Mouse (Mus musculus) thymus, postnatal 10 days (tissue): Measurements from ENCODE around the gene Olfr110.
"Not testable (repeated sequence)": the region's sequence is repeated elsewhere in the genome, so short reads cannot be mapped to it uniquely, and the experiment has no call there.

ENCODE experiments used
- DNase-seq, 2 experiments: peaks; one replicate each; pipeline ENCODE4 v3.0.0; 2021; ENCODE audit warnings: low spot score in 2 of 2

Gene Olfr110

DNA sequence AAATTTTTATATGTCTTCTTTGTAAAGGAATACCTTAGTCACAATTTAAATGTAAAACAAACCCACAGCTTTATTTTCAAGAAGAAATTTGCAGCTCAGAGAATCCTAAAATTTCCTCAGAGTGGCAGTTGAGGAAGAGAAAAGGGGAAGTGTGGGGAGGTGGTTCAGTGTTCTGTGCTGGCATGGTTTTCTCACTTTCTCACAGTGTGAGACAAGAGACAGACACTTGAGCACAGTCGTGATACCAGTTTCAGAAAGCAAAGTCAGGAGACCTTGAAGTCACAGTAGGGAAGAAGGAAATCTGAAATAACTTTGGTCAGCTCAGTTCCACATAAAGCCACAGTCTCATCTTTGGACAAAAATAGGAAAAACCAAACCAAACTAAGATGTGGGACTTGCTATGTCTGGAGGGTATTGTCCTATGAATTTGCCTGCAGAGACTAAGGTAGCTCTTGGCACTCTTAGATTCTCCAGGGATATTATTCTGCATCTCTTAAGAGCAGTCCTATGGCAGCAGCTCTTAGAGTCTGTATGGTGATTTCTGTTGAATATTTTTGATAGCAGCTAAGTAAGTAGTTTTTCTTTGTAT lies at the start of gene Olfr110:
Gene Olfr110, plus strand, starts transcription at position 539 of the 589 bp plus-strand sequence.
- no peak for DNase-seq

DNA sequence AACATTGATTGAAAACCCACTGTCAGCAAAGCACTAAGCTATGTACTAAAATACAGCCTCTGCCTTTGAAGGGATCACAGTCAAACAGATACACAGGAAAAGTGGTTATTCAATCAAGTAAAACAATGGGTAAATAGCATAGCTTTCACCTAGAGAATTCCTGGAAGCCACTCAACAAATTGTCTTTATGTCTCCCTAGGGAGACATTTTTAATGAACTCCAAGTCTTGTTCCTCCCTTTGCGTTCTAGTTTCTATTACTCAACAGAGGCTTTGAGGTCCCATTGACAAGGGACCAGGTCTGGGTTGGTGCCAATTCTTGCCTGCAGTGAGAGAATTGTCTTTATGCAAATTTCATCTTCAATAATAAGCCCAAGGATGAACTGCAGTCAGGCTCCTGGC lies 47.1 kb upstream of the Olfr110 start, which contains the start of gene Olfr108:
Gene Olfr108, plus strand, starts transcription at position 301 of the 400 bp plus-strand sequence.
- no peak for DNase-seq

DNA sequence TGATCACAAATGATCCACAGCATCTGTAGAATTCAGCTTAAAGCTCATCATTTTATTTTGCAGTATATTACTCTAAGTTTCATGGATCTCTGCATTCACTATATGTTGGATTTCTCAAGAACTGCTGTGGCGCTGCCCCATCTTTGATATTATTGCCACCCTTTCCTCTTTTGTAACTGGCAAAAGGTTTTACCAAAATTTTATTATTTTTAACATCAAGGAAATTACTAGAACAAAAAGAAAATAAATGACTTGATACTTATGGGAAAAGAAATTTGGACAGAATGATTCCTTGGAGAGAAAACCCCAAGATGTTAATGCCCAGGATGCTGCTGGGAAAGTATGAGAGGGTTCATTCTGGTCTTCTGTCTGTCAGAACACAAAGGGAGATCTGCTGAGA lies 33.7 kb upstream of the Olfr110 start, which contains the start of gene Olfr109:
Gene Olfr109, plus strand, starts transcription at position 301 of the 400 bp plus-strand sequence.
- no peak for DNase-seq

DNA sequence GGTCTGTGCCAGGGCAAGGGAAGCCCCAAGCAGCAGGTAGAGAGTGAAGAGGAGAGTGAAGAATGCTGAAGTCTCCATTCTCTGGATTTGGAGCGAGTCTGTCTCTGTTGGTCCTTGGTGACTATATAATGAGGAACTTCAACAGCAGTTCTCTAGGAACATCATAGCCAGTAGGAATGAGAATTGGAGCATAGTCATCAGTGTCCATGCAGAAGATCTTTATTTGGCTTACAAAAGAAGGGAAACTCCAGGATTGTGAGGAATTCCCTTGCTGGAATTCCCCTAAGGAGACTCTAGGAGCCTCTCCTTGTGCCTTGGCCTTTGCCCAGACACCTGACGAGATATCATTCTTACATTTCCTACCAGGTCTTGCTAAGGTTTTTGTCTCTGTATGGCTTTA lies 8.8 kb upstream of the Olfr110 start, which contains the start of gene H2-M2:
Gene H2-M2, minus strand, starts transcription at position 101 of the 400 bp plus-strand sequence.
- DNase-seq, result no peak

DNA sequence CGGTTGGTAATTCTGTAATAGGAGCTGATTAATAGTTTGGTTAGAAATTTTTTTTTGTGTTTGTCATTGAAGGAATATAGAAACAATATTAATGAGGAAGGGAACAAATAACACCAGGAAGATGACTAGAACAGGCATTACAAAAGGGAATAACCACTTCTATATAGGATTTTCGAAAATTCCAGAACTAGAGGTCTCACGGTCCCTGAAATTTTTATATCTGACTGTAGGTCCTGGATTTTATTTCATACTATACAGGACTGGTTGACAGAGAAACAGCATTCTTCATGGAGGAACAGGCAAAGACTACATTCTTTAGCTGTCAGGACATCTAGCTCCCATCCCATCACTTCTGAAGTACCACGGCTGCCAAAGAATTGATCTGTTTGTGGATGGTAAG lies 15.5 kb downstream of the Olfr110 start, which contains the start of gene Olfr111:
Gene Olfr111, plus strand, starts transcription at position 301 of the 400 bp plus-strand sequence.
- DNase-seq, result no peak

DNA sequence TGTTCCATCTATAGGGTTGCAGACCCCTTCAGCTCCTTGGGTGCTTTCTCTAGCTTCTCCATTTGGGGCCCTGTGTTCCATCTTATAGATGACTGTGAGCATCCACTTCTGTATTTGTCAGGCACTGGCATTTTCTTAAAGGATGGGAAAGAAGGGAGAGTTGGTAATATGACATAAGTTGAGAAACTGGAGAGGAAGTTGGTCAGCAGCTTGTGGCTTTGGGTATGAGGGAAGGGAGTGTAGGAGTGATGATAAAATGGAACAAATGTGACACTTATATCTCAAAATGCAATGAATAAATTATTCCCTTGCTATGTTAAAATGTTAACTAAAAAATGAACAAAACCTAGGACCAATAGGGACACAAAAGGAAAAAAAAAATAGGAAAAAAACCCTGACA lies 32.3 kb downstream of the Olfr110 start:
- DNase-seq, result not testable (repeated sequence)

DNA sequence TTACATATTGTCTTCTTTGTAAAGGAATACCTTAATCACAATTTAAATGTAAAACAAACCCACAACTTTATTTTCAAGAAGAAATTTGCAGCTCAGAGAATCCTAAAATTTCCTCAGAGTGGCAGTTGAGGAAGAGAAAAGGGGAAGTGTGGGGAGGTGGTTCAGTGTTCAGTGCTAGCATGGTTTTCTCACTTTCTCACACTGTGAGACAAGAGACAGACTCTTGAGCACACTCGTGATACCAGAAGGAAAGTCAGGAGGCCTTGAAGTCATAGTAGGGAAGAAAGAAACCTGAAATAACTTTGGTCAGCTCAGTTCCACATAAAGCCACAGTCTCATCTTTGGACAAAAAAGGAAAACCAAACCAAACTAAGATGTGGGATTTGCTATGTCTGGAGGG lies 33.2 kb downstream of the Olfr110 start:
- DNase-seq, result not testable (repeated sequence)

DNA sequence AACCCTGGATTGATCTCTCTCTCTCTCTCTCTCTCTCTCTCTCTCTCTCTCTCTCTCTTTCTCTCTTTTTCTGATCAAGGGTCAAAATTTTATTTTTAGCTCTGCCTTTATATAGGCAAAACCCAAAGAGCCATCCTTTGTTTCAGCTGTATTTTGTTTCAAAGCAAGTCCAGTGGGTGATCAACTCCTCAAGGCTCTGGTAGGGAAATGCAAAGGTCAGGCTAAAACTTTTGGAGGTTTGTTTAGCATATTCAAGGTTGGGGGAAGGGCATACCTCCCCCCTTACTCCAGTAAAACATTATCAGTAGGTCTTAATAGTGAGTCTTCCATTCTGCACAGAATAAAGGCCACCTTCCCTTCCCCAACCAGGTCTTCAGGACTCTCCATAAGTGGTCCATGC lies 42.9 kb downstream of the Olfr110 start:
- no peak for DNase-seq

DNA sequence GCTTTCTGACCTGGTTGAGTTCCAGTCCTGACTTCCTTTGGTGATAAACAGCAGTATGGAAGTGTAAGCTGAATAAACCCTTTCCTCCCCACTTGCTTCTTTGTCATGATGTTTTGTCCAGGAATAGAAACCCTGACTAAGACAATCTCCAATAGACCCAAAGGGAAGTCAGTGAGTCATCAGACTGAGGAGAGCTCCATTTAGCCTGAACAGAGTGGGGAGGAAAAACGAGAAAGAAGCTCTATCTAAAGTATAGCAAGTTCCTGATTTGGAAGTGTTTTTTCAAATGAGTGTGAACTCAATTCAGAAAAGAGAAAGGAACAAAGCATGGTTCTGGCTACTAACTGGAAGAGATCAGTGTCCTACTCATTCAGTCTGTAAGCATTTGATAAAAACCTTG lies 46.1 kb downstream of the Olfr110 start:
- not testable (repeated sequence) for DNase-seq

DNA sequence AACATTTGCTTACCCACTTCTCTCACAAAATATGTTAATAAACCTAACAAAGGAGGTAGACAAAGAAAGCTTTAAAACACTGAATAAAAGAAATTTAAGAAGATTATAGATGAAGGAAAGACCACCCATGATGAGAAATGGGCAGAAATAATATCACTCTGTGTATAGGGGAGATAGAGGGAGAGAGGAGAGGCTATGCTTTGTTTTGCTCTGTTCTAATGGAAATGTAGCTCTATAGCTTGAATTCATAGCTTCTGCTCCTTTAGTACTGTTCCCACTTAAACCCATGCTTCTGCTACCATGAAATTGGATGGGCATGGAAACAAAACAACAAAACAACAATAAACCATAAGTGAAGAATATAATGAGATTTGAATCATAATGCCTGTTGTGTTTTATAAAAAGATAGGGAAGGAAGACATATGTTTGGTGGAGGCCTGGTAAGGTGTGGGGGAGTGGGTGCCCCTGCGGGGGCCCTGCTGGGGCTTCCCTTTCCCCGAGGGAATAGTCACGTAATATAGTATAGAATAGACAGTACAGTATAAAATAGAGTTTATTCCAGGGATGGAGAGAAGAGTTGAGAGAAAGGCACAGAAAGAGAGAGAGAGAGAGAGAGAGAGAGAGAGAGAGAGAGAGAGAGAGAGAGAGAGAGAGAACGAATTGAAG lies 49.3 kb downstream of the Olfr110 start:
- no peak for DNase-seq

DNA sequence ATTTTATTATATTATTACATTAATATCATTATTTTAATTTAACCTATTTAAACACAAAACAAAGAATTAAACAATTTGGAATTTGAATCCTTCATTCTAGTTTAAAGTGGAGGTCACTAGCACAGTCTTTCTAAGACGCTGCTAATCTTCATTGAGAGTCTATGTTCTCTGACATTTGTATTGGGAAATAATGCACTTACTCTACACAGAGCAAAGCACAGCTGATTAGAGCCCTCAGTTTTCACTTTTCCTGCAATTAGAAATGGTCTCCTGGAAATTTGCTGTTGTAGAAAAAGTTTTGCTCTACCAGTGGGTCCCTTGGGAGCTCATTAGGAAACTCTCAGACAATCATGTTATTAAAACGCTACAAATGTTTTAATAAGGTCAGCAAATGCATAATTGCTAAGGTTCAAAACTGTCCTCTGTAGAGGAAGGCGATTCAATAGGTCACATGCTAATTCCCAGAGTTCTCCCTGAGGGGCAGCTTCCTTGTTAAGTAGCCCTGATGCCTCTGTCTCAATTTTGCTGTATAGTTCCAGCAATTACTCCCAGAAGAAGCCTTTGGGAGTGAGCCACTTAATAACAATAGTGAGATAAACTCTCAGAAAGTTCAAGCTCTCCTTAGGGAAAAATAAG lies 51.6 kb downstream of the Olfr110 start:
- no peak for DNase-seq
